Mouse (Mus musculus) heart, embryonic 13.5 days (tissue): ENCODE results near the gene C1qtnf9. TPM values are rescaled to one million over a fixed set of nuclear protein-coding genes. Genes with fewer than 3 reads are reported as not detected.
A peak's percentile ranks its signal among the peaks of the same experiment; 100 is the strongest.

Experiments
- ATAC-seq: fragments of 200-750 bp; cut with Nextera tagmentation; 2 replicates; pipeline ENCODE4 v1.8.0; 2017; ENCODE audit warnings: moderate TSS enrichment; ENCODE audit not compliant: insufficient number of reproducible peaks, low FRiP score, low TSS enrichment; ENCODE audit errors: extremely low read depth
- H3K27ac ChIP-seq: fragments of 300-500 bp; sonication (generic); replicated peaks from 2 replicates; pipeline ENCODE4 v1.5.1; 2015; ENCODE audit warnings: moderate library complexity, mild to moderate bottlenecking, inconsistent platforms
- H3K27me3 ChIP-seq: fragments of 300-500 bp; sonication (generic); replicated peaks from 2 replicates; pipeline ENCODE4 v1.6.1; 2015; ENCODE audit warnings: mild to moderate bottlenecking, inconsistent platforms
- H3K36me3 ChIP-seq: fragments of 300-500 bp; sonication (generic); 2 replicates; pipeline ENCODE4 v1.6.1; 2015; ENCODE audit warnings: mild to moderate bottlenecking, inconsistent platforms
- H3K4me1 ChIP-seq: fragments of 300-500 bp; sonication (generic); 2 replicates; pipeline ENCODE4 v1.6.1; 2015; ENCODE audit warnings: inconsistent platforms
- H3K4me2 ChIP-seq: fragments of 300-500 bp; sonication (generic); 2 replicates; pipeline ENCODE4 v1.6.1; 2015; ENCODE audit warnings: inconsistent platforms, mild to moderate bottlenecking, moderate library complexity
- H3K4me3 ChIP-seq: fragments of 300-500 bp; sonication (generic); 2 replicates; pipeline ENCODE4 v1.5.1; 2015; ENCODE audit warnings: moderate library complexity, mild to moderate bottlenecking, inconsistent platforms
- H3K9ac ChIP-seq: fragments of 300-500 bp; sonication (generic); 2 replicates; pipeline ENCODE4 v1.6.1; 2015; ENCODE audit warnings: inconsistent platforms, mild to moderate bottlenecking, moderate library complexity
- H3K9me3 ChIP-seq: fragments of 300-500 bp; sonication (generic); 2 replicates; pipeline ENCODE4 v1.6.1; 2016; ENCODE audit warnings: inconsistent platforms
- WGBS: fragments of 180-500 bp; shearing (Covaris S2); methylation state at CpG from one replicate; pipeline ENCODE4 v1.1.7; 2015; ENCODE audit warnings: mixed read lengths; 5-methylcytosine and 5-hydroxymethylcytosine counted together
- polyA plus RNA-seq: library from polyadenylated mRNA; unstranded; fragments of >200 nt; fragmentation: Nextera tagmentation; extraction: Ambion mirVana; gene quantifications from 2 replicates; pipeline ENCODE4 v1.2.1, GENCODE M21; 2015

C1qtnf9 gene
- polyA plus RNA-seq, 1 experiment from 2014 or later: 0.36 TPM

GRCm38 (mm10) chr14:60749880-60750279 is 18.1 kb upstream of the C1qtnf9 start:
- H3K9ac ChIP-seq: 0 out of 2 replicates have a peak overlapping the region, but pooled peaks have one; percentile 28
- no peak overlapping the region for H3K4me3 ChIP-seq
- peak overlapping the region; percentile 24 for H3K4me2 ChIP-seq
- H3K9me3 ChIP-seq: no peaks in the 10 kb centered on the region
- WGBS: 43% methylated on average over 12 of the region's 12 CpGs
- no peak for ATAC-seq
- peaks cover 89% of the 10 kb centered on the region for H3K36me3 ChIP-seq
- peak overlapping the region; percentile 79 for H3K27ac ChIP-seq
- H3K27me3 ChIP-seq: no peaks in the 10 kb centered on the region
- peaks cover 31% of the 10 kb centered on the region for H3K4me1 ChIP-seq

DNA sequence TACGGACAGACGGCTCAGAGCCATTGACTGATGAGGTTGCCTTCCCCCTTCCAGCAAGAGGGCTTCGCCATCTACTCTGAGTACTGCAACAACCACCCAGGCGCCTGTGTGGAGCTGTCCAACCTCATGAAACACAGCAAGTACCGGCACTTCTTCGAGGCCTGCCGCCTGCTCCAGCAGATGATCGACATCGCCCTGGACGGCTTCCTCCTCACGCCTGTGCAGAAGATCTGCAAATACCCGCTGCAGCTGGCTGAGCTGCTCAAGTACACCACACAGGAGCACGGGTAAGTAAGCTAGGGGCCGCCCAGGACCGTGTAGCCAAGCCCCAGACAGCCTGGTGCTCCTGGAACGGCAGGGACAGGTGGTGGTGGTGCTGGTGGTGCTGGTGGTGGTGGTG is 16.4 kb upstream of the C1qtnf9 start:
- WGBS: 90% methylated on average over 16 of the region's 16 CpGs
- no peaks in the 10 kb centered on the region for H3K27me3 ChIP-seq
- H3K9me3 ChIP-seq: no peaks in the 10 kb centered on the region
- H3K27ac ChIP-seq: no peak overlapping the region
- no peak for ATAC-seq
- peaks cover 92% of the 10 kb centered on the region for H3K36me3 ChIP-seq
- H3K9ac ChIP-seq: no peak overlapping the region
- H3K4me2 ChIP-seq: no peak overlapping the region
- peaks cover 21% of the 10 kb centered on the region for H3K4me1 ChIP-seq
- no peak overlapping the region for H3K4me3 ChIP-seq

DNA sequence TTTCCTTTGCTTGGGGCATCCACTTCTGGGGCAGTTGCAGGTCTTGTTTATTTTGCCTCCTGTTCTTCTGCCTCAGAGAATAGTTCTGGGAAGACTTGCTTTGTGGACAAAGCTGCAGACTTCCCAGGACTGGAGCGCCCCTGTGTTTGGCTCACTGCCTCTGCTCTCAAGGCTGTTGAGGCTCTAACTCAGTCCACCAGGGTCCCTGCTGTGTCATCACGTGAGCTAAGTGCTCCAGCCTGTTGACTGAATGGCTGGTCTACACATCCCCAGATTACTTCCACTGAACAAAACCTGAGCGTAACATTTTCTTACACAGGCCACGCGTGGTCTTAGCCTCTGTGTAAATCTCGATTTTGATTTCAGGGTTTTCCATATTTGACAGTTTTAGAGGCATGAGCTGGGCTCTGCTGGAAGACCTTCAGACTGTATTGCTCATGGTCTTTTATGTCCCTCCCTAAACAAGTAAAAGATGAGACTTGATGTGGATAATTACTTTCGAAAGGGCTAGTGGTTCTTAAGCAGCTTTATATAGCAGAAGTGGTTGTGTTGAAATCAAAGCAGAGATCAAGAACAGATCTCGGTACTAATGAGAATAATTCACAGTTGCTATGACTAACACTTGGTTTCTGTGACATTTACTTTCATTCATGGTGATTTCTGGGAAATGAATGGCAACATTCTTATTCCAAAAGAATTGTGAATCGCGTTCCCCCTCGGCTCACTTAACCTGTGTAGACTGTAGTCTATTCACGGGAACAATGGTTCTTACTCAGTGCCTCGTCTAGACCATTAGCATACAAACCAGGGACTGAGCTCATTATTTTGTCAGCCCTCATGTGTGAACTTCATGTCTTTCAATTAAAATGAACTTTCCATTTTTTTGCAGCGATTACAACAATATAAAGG is 14.8 kb upstream of the C1qtnf9 start:
- Histone ChIP-seq H3K27me3 (no peaks in the 10 kb centered on the region), H3K4me1 (peaks cover 21% of the 10 kb centered on the region), H3K27ac (0 out of 2 replicates have a peak overlapping the region, but pooled peaks have one; percentile 36), H3K4me2 (no peak overlapping the region), H3K9me3 (no peaks in the 10 kb centered on the region), H3K36me3 (peaks cover 92% of the 10 kb centered on the region), H3K4me3 (no peak overlapping the region), H3K9ac (no peak overlapping the region)
- 87% methylated on average over 14 of the region's 14 CpGs for WGBS
- ATAC-seq: no peak

GRCm38 (mm10) chr14:60753801-60754126 is 14.2 kb upstream of the C1qtnf9 start:
- Histone ChIP-seq H3K9ac (no peak overlapping the region), H3K9me3 (no peaks in the 10 kb centered on the region), H3K27me3 (no peaks in the 10 kb centered on the region), H3K27ac (no peak overlapping the region), H3K4me2 (no peak overlapping the region), H3K4me1 (peaks cover 21% of the 10 kb centered on the region), H3K4me3 (no peak overlapping the region), H3K36me3 (peaks cover 92% of the 10 kb centered on the region)
- WGBS: 95% methylated on average over 10 of the region's 10 CpGs
- no peak for ATAC-seq

DNA sequence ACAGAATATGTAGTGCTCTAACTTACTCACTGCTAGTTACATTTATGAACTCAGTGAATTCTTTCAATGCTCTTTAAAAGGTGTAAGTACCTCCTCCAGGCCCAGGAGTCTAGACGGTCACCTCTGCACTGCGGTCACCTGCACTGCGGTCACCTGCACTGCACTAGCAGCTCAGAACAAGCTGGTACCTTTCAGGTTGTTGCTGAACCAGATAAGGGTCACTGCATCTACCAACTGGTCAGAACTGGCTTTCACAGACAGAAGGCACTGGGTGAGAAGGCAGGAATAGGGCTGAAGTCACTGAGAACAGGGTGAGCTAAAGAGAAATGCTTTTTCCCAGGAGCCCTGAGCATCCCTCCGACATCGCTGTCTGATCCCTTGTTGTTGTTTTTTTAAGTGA is 13.3 kb upstream of the C1qtnf9 start:
- 94% methylated on average over 5 of the region's 5 CpGs for WGBS
- ATAC-seq: no peak

DNA sequence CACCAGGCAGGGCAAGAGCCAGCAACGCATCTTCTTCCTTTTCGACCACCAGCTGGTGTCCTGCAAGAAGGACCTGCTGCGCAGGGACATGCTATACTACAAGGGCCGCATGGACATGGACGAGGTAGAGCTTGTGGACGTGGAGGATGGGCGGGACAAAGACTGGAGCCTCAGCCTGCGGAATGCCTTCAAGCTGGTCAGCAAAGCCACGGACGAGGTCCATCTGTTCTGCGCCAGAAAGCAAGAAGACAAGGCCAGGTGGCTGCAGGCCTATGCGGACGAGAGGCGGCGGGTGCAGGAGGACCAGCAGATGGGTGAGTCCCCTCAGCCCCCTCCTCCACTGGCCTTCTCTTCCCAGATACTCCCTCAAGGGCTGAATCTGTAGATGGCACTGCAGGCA is 11.7 kb upstream of the C1qtnf9 start:
- no peak overlapping the region for H3K27ac ChIP-seq
- H3K27me3 ChIP-seq: no peaks in the 10 kb centered on the region
- H3K4me1 ChIP-seq: 0 out of 2 replicates have a peak, but pooled peaks cover 4% of the 10 kb centered on the region
- H3K9ac ChIP-seq: no peak overlapping the region
- ATAC-seq: no peak
- 87% methylated on average over 15 of the region's 15 CpGs for WGBS
- H3K9me3 ChIP-seq: no peaks in the 10 kb centered on the region
- no peak overlapping the region for H3K4me3 ChIP-seq
- H3K36me3 ChIP-seq: peaks cover 92% of the 10 kb centered on the region
- H3K4me2 ChIP-seq: no peak overlapping the region

More for the DNA sequence above, 13.3 kb upstream of the C1qtnf9 start:
- Histone ChIP-seq H3K27ac (no peak overlapping the region), H3K4me3 (no peak overlapping the region), H3K27me3 (no peaks in the 10 kb centered on the region), H3K9me3 (no peaks in the 10 kb centered on the region), H3K9ac (no peak overlapping the region), H3K4me2 (no peak overlapping the region), H3K4me1 (peaks cover 13% of the 10 kb centered on the region), H3K36me3 (peaks cover 92% of the 10 kb centered on the region)

DNA sequence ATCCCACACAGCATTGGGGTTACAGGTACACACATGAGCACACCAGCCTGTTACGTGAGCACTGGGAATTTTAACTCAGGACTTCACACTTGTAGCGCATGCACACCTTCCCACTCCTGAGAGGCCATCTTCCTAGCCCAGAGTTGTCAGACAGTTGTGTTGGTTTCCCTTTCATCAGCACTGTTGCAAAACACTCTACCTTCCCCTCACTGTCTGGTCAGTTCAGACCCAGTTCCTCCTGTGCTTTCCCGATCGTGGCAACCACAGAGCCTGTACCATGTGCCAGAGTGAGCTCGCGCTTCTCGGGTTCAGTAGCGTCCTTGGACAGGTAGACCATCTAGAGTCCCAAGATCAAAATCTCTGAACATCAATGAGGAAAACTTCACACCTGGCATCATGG is 10.7 kb upstream of the C1qtnf9 start:
- Histone ChIP-seq H3K36me3 (peaks cover 94% of the 10 kb centered on the region), H3K9ac (no peak overlapping the region), H3K4me1 (0 out of 2 replicates have a peak, but pooled peaks cover 5% of the 10 kb centered on the region), H3K4me3 (no peak overlapping the region), H3K4me2 (no peak overlapping the region), H3K27ac (no peak overlapping the region), H3K9me3 (no peaks in the 10 kb centered on the region), H3K27me3 (no peaks in the 10 kb centered on the region)
- ATAC-seq: no peak
- WGBS: 93% methylated on average over 8 of the region's 8 CpGs

GRCm38 (mm10) chr14:60757722-60758121 is 10.2 kb upstream of the C1qtnf9 start:
- 80% methylated on average over 7 of the region's 7 CpGs for WGBS
- H3K27me3 ChIP-seq: no peaks in the 10 kb centered on the region
- H3K4me2 ChIP-seq: no peak overlapping the region
- peaks cover 98% of the 10 kb centered on the region for H3K36me3 ChIP-seq
- H3K4me3 ChIP-seq: no peak overlapping the region
- no peak for ATAC-seq
- H3K9ac ChIP-seq: no peak overlapping the region
- peaks cover 9% of the 10 kb centered on the region for H3K4me1 ChIP-seq
- no peaks in the 10 kb centered on the region for H3K9me3 ChIP-seq
- no peak overlapping the region for H3K27ac ChIP-seq

DNA sequence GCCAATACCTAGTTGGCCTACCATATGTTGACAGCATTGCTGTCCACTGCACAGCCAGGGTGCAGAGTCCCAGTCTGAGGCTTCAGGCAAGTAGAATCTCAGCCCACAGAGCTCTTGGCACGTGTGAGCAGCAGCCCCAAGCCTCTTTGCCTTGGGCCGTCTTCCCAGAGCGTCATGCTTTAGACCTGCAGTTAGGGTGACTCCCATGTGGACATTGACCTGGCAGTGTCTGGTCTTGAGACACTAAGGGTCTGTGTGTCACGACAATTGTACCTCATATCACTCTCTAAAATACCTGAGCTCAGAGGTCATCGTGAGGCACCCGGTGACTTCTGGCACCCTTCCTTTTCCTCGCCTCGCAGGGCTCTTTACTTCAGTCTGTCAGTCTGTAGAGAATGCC is 8.8 kb upstream of the C1qtnf9 start:
- Histone ChIP-seq H3K9ac (no peak overlapping the region), H3K4me1 (peaks cover 20% of the 10 kb centered on the region), H3K36me3 (peaks cover 88% of the 10 kb centered on the region), H3K9me3 (no peaks in the 10 kb centered on the region), H3K27me3 (no peaks in the 10 kb centered on the region), H3K27ac (no peak overlapping the region), H3K4me2 (no peak overlapping the region), H3K4me3 (no peak overlapping the region)
- ATAC-seq: no peak
- WGBS: 88% methylated on average over 8 of the region's 8 CpGs

DNA sequence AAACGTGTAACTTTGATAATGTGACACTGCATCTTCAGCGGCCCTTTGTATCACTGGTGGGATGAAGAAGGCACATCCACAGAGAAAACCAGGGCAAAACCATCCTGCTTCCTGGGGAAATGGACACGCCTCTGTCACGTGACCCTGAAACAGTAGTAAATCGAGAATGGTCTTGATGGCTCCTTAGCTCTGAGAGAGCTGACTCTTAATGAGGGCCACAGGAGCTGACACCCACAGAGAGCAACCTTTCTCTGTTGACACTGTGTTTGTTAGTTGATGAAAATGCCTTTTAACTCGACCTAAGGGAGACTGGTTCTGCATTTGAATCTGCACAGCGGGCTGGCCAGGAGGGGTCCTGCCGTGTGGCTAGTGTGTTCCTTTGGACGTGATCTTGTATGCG is 6.1 kb upstream of the C1qtnf9 start:
- Histone ChIP-seq H3K9me3 (no peaks in the 10 kb centered on the region), H3K36me3 (peaks cover 61% of the 10 kb centered on the region), H3K9ac (no peak overlapping the region), H3K27ac (no peak overlapping the region), H3K4me3 (no peak overlapping the region), H3K27me3 (no peaks in the 10 kb centered on the region), H3K4me1 (peaks cover 40% of the 10 kb centered on the region), H3K4me2 (no peak overlapping the region)
- 78% methylated on average over 10 of the region's 10 CpGs for WGBS
- ATAC-seq: no peak

GRCm38 (mm10) chr14:60762754-60763153 is 5.2 kb upstream of the C1qtnf9 start:
- Histone ChIP-seq H3K36me3 (peaks cover 51% of the 10 kb centered on the region), H3K27ac (peak overlapping the region; percentile 59; the same call in 1 of the 2 replicates)

GRCm38 (mm10) chr14:60763746-60764145 is 4.2 kb upstream of the C1qtnf9 start:
- Histone ChIP-seq H3K36me3 (peaks cover 42% of the 10 kb centered on the region), H3K27ac (peak overlapping the region; percentile 59), H3K4me1 (peaks cover 40% of the 10 kb centered on the region), H3K4me3 (no peak overlapping the region), H3K9ac (no peak overlapping the region), H3K9me3 (no peaks in the 10 kb centered on the region), H3K27me3 (no peaks in the 10 kb centered on the region), H3K4me2 (no peak overlapping the region)
- ATAC-seq: no peak
- WGBS: 74% methylated on average over 5 of the region's 5 CpGs

More at GRCm38 (mm10) chr14:60762754-60763153, 5.2 kb upstream of the C1qtnf9 start:
- H3K4me2 ChIP-seq: no peak overlapping the region
- H3K9me3 ChIP-seq: no peaks in the 10 kb centered on the region
- ATAC-seq: no peak
- WGBS: 61% methylated on average over 7 of the region's 7 CpGs
- no peaks in the 10 kb centered on the region for H3K27me3 ChIP-seq
- no peak overlapping the region for H3K4me3 ChIP-seq
- peaks cover 40% of the 10 kb centered on the region for H3K4me1 ChIP-seq
- no peak overlapping the region for H3K9ac ChIP-seq
